ENCODE assay signal across 19 mouse cellular contexts in genomic region chr1:178522389-178522788, GRCm38 (mm10). TPM values are rescaled to one million over a fixed set of nuclear protein-coding genes. Genes with fewer than 3 reads are reported as not detected.
A peak's percentile ranks its signal among the peaks of the same experiment; 100 is the strongest.
DNase-seq lines count a peak whose midpoint lies in the region; ATAC-seq and TF ChIP-seq lines count a peak whose summit lies in the region.
"Had no signal": no experiment of that assay in that cellular context is flagged by ENCODE, and none has a peak within 500 bp of the region (broad histone marks: within the 10 kb centered on the region; RNA-seq: fewer than 3 reads in every experiment).

No protein-coding gene starts in this region.

- H3K79me2 ChIP-seq in CH12.LX (replicated peaks; ENCODE audit: control insufficient read depth, extremely low read depth, insufficient read depth, poor library complexity, severe bottlenecking), result no peaks in the 10 kb centered on the region

- no peak overlapping the region for H3K4me2 ChIP-seq in forebrain, embryonic 15.5 days (replicated peaks)
- H3K4me2 ChIP-seq in forebrain, embryonic 12.5 days, result no peak overlapping the region
- H3K4me2 ChIP-seq in hindbrain, embryonic 13.5 days, result no peak overlapping the region
- H3K4me2 ChIP-seq in hindbrain, embryonic 11.5 days (replicated peaks; ENCODE audit: low read depth, low read length), result no peak overlapping the region
- H3K4me2 ChIP-seq in CH12.LX (ENCODE audit: insufficient read depth, low read depth, poor library complexity, severe bottlenecking), result peak overlapping the region; percentile 76
- H3K4me2 ChIP-seq in hindbrain, embryonic 16.5 days (ENCODE audit: low read length), result no peak overlapping the region
- H3K4me2 ChIP-seq: embryonic facial prominence, embryonic 15.5 days; heart, embryonic 15.5 days; intestine, embryonic 15.5 days had no signal

- no peak for TF ChIP-seq POLR2A in CH12.LX (IDR thresholded peaks at IDR 0.05; ENCODE audit: low read depth, low read length)

- dilution Hi-C loops in CH12.LX (cut with MboI; ENCODE audit: extremely low pct_ligation_motif_present, extremely low pct_unique_long_range_greater_than_20kb, low sequenced_read_pairs), result no loop called here

- no peak overlapping the region for H3K9ac ChIP-seq in forebrain, embryonic 15.5 days (replicated peaks)
- H3K9ac ChIP-seq in forebrain, embryonic 12.5 days, result no peak overlapping the region
- H3K9ac ChIP-seq in hindbrain, embryonic 13.5 days, result no peak overlapping the region
- no peak overlapping the region for H3K9ac ChIP-seq in hindbrain, embryonic 11.5 days (ENCODE audit: low read depth, low read length)
- peak overlapping the region; percentile 1; the same call in 1 of the 2 replicates for H3K9ac ChIP-seq in CH12.LX (ENCODE audit: insufficient read depth, low read depth)
- no peak overlapping the region for H3K9ac ChIP-seq in hindbrain, embryonic 16.5 days (ENCODE audit: low read depth, low read length)
- H3K9ac ChIP-seq: embryonic facial prominence, embryonic 15.5 days; heart, embryonic 15.5 days; intestine, embryonic 15.5 days had no signal

- TF ChIP-seq EP300 in CH12.LX (IDR thresholded peaks at IDR 0.05; ENCODE audit: low read length), result no peak

- no peaks in the 10 kb centered on the region for H3K27me3 ChIP-seq in forebrain, embryonic 15.5 days
- H3K27me3 ChIP-seq in forebrain, embryonic 12.5 days, result peaks cover 11% of the 10 kb centered on the region; the same call in 1 of the 2 replicates
- H3K27me3 ChIP-seq in hindbrain, embryonic 13.5 days, result 0 out of 2 replicates have a peak, but pooled peaks cover 2% of the 10 kb centered on the region
- H3K27me3 ChIP-seq in hindbrain, embryonic 11.5 days (ENCODE audit: control insufficient read depth, insufficient read depth, low read length), result no peaks in the 10 kb centered on the region
- no peaks in the 10 kb centered on the region for H3K27me3 ChIP-seq in CH12.LX (replicated peaks)
- H3K27me3 ChIP-seq in hindbrain, embryonic 16.5 days (replicated peaks; ENCODE audit: control insufficient read depth, insufficient read depth, low read length), result no peaks in the 10 kb centered on the region
- H3K27me3 ChIP-seq: embryonic facial prominence, embryonic 15.5 days; heart, embryonic 15.5 days; intestine, embryonic 15.5 days had no signal

- 35% methylated on average over 5 of the region's 5 CpGs for WGBS in forebrain, embryonic 15.5 days
- 75% methylated on average over 5 of the region's 5 CpGs for WGBS in forebrain, embryonic 12.5 days
- 57% methylated on average over 5 of the region's 5 CpGs for WGBS in hindbrain, embryonic 13.5 days
- 78% methylated on average over 5 of the region's 5 CpGs for WGBS in hindbrain, embryonic 11.5 days
- WGBS in hindbrain, embryonic 16.5 days, result 35% methylated on average over 5 of the region's 5 CpGs

- no peak for TF ChIP-seq RAD21 in CH12.LX (IDR thresholded peaks at IDR 0.05; ENCODE audit: low read depth, low read length)

- H3K27ac ChIP-seq in forebrain, embryonic 15.5 days (replicated peaks), result peak overlapping the region; percentile 28
- no peak overlapping the region for H3K27ac ChIP-seq in forebrain, embryonic 12.5 days
- peak overlapping the region; percentile 3; the same call in 1 of the 2 replicates for H3K27ac ChIP-seq in hindbrain, embryonic 13.5 days
- no peak overlapping the region for H3K27ac ChIP-seq in hindbrain, embryonic 11.5 days (ENCODE audit: low read depth, low read length)
- H3K27ac ChIP-seq in CH12.LX (ENCODE audit: insufficient read depth, low read depth), result no peak overlapping the region
- no peak overlapping the region for H3K27ac ChIP-seq in hindbrain, embryonic 16.5 days (ENCODE audit: low read depth, low read length)
- H3K27ac ChIP-seq: embryonic facial prominence, embryonic 15.5 days; heart, embryonic 15.5 days; intestine, embryonic 15.5 days had no signal

- H3K36me3 ChIP-seq in forebrain, embryonic 15.5 days, result no peaks in the 10 kb centered on the region
- H3K36me3 ChIP-seq in forebrain, embryonic 12.5 days (replicated peaks), result no peaks in the 10 kb centered on the region
- no peaks in the 10 kb centered on the region for H3K36me3 ChIP-seq in hindbrain, embryonic 13.5 days
- no peaks in the 10 kb centered on the region for H3K36me3 ChIP-seq in hindbrain, embryonic 11.5 days (ENCODE audit: control insufficient read depth, insufficient read depth, low read length)
- H3K36me3 ChIP-seq in CH12.LX (replicated peaks in 1 of 2; ENCODE audit: control insufficient read depth in 1 of 2, insufficient read depth in 1 of 2, low read length in 1 of 2), result no peaks in the 10 kb centered on the region
- no peaks in the 10 kb centered on the region for H3K36me3 ChIP-seq in hindbrain, embryonic 16.5 days (ENCODE audit: control insufficient read depth, insufficient read depth, low read length)
- H3K36me3 ChIP-seq: embryonic facial prominence, embryonic 15.5 days; heart, embryonic 15.5 days; intestine, embryonic 15.5 days had no signal

- no peaks in the 10 kb centered on the region for H3K9me3 ChIP-seq in forebrain, embryonic 15.5 days
- H3K9me3 ChIP-seq in forebrain, embryonic 12.5 days, result no peaks in the 10 kb centered on the region
- H3K9me3 ChIP-seq in hindbrain, embryonic 13.5 days, result no peaks in the 10 kb centered on the region
- H3K9me3 ChIP-seq in hindbrain, embryonic 11.5 days (ENCODE audit: control insufficient read depth, low read length), result no peaks in the 10 kb centered on the region
- no peaks in the 10 kb centered on the region for H3K9me3 ChIP-seq in CH12.LX (replicated peaks; ENCODE audit: low read length)
- H3K9me3 ChIP-seq in hindbrain, embryonic 16.5 days (ENCODE audit: control insufficient read depth, low read length), result no peaks in the 10 kb centered on the region
- H3K9me3 ChIP-seq: embryonic facial prominence, embryonic 15.5 days; heart, embryonic 15.5 days; intestine, embryonic 15.5 days had no signal

- in situ Hi-C loops in CH12.LX (cut with MboI; ENCODE audit: low pct_ligation_motif_present, low pct_unique_long_range_greater_than_20kb, low sequenced_read_pairs), result loop anchor here (10.0 kb wide), 1 partner anchor 622 kb away; no protein-coding TSS in a partner anchor

- no peak for TF ChIP-seq CTCF in CH12.LX (conservative IDR thresholded peaks at IDR 0.05 in 1 of 2, IDR thresholded peaks at IDR 0.05 in 1 of 2; ENCODE audit: low read depth in 2 of 2, low read length in 2 of 2)

- DNase-seq in hindbrain, embryonic 11.5 days (ENCODE audit: low spot score), result no peak
- DNase-seq in CH12.LX (ENCODE audit: extremely low read depth), result no peak
- no peak for DNase-seq in MN1 (ENCODE audit: low spot score)
- DNase-seq: adrenal gland, postnatal 25 days; cerebellum, adult 9-10 months; gastrocnemius, postnatal 10 days; layer of hippocampus, postnatal 36 days; lung, adult 18-20 months; lung, postnatal 36 days; right cerebral cortex, adult 18-20 months; spleen, adult 18-20 months; thymus, adult 2 months had no signal

- H3K4me1 ChIP-seq in forebrain, embryonic 15.5 days, result peaks cover 14% of the 10 kb centered on the region
- peaks cover under 1% of the 10 kb centered on the region; the same call in 1 of the 2 replicates for H3K4me1 ChIP-seq in forebrain, embryonic 12.5 days
- H3K4me1 ChIP-seq in hindbrain, embryonic 13.5 days (replicated peaks), result no peaks in the 10 kb centered on the region
- H3K4me1 ChIP-seq in hindbrain, embryonic 11.5 days (replicated peaks; ENCODE audit: control insufficient read depth, insufficient read depth, low read length), result no peaks in the 10 kb centered on the region
- H3K4me1 ChIP-seq in CH12.LX (ENCODE audit: control insufficient read depth in 1 of 2, insufficient read depth in 2 of 2), result peaks cover 0 to 11% of the 10 kb centered on the region in 2 experiments; a peak in 2 of 4 replicates
- no peaks in the 10 kb centered on the region for H3K4me1 ChIP-seq in hindbrain, embryonic 16.5 days (ENCODE audit: control insufficient read depth, insufficient read depth, low read depth, low read length)
- H3K4me1 ChIP-seq: intestine, embryonic 15.5 days had no signal

- no peak overlapping the region for H3K4me3 ChIP-seq in forebrain, embryonic 15.5 days
- H3K4me3 ChIP-seq in forebrain, embryonic 12.5 days (replicated peaks), result no peak overlapping the region
- H3K4me3 ChIP-seq in hindbrain, embryonic 13.5 days, result no peak overlapping the region
- H3K4me3 ChIP-seq in hindbrain, embryonic 11.5 days (ENCODE audit: low read depth, low read length), result no peak overlapping the region
- no peak overlapping the region for H3K4me3 ChIP-seq in CH12.LX (replicated peaks in 1 of 3; ENCODE audit: low read depth in 2 of 3, low read length in 2 of 3, poor library complexity in 1 of 3)
- no peak overlapping the region for H3K4me3 ChIP-seq in hindbrain, embryonic 16.5 days (ENCODE audit: low read length)
- H3K4me3 ChIP-seq: embryonic facial prominence, embryonic 15.5 days; heart, embryonic 15.5 days; intestine, embryonic 15.5 days had no signal

- peak; percentile 79 for ATAC-seq in forebrain, embryonic 15.5 days (replicated peaks)
- no peak for ATAC-seq in forebrain, embryonic 12.5 days (ENCODE audit: low FRiP score)
- ATAC-seq in hindbrain, embryonic 13.5 days (ENCODE audit: low FRiP score), result no peak; the same call in 1 of the 2 replicates
- no peak for ATAC-seq in hindbrain, embryonic 11.5 days (ENCODE audit: low FRiP score)
- ATAC-seq in hindbrain, embryonic 16.5 days, result peak; percentile 63
- ATAC-seq: intestine, embryonic 15.5 days had no signal

TF ChIP-seq in CH12.LX, 34 proteins besides CTCF, POLR2A, EP300 and RAD21:
- TF ChIP-seq NRF1 (IDR thresholded peaks at IDR 0.05; ENCODE audit: low read depth, low read length) (no peak), MYC (IDR thresholded peaks at IDR 0.05; ENCODE audit: low read depth, low read length) (0 out of 2 replicates have a peak, but pooled peaks have one; percentile 35), MAX (IDR thresholded peaks at IDR 0.05; ENCODE audit: low read length) (peak; percentile 56; the same call in 1 of the 2 replicates)

RNA-seq across cellular contexts. Expression of gene Kif26b, which starts 6.5 kb away (rescaled TPM):
- polyA plus RNA-seq in forebrain, embryonic 15.5 days (2015; fragmentation: Nextera tagmentation; extraction: Ambion mirVana), result 4.3 and 4.5 TPM in 2 replicates
- polyA plus RNA-seq in forebrain, embryonic 12.5 days (2016; fragmentation: Nextera tagmentation; extraction: Ambion mirVana), result 6.9 and 7.0 TPM in 2 replicates
- polyA plus RNA-seq in hindbrain, embryonic 13.5 days (2015; fragmentation: Nextera tagmentation; extraction: Ambion mirVana), result 8.7 and 9.3 TPM in 2 replicates
- polyA plus RNA-seq in hindbrain, embryonic 11.5 days (2014; fragmentation: Nextera tagmentation; extraction: Ambion mirVana), result 5.7 and 6.5 TPM in 2 replicates
- under 0.01 TPM in 1 of 2 replicates, not detected in the other for total RNA-seq in CH12.LX (2012; rRNA removed)
- total RNA-seq in CH12.LX (2014; rRNA removed), result not detected in 2 replicates
- 0.09 and 0.10 TPM in 2 replicates for polyA plus RNA-seq in CH12.LX (2012; ENCODE audit: insufficient read length, low read depth)
- 8.6 and 8.7 TPM in 2 replicates for polyA plus RNA-seq in hindbrain, embryonic 16.5 days (2015; fragmentation: Nextera tagmentation; extraction: Ambion mirVana)

Comparison
In these comparisons a context has a peak if more than half of its experiments do, and no peak if none do; other contexts are left out.
1. ATAC-seq: peak in forebrain, embryonic 15.5 days (single experiment) and hindbrain, embryonic 16.5 days (single experiment); none in forebrain, embryonic 12.5 days (single experiment), hindbrain, embryonic 13.5 days (single experiment) and hindbrain, embryonic 11.5 days (single experiment).
2. H3K27ac ChIP-seq: peak in forebrain, embryonic 15.5 days (single experiment) and hindbrain, embryonic 13.5 days (single experiment); none in forebrain, embryonic 12.5 days (single experiment), hindbrain, embryonic 11.5 days (single experiment), CH12.LX (single experiment) and hindbrain, embryonic 16.5 days (single experiment).